Mouse (Mus musculus) stomach, postnatal 0 days (tissue): ENCODE measurements around the gene Man2b2. TPM values are rescaled to one million over a fixed set of nuclear protein-coding genes. Genes with fewer than 3 reads are reported as not detected.

Experiments used
- ATAC-seq: fragments of 200-750 bp; cut with Nextera tagmentation; 2 replicates; pipeline ENCODE4 v1.8.0; 2017; ENCODE audit not compliant: low FRiP score, low TSS enrichment
- DNase-seq: peaks from one replicate; pipeline ENCODE4 v3.0.0-alpha.2; 2016; ENCODE audit warnings: low spot score
- H3K27ac ChIP-seq: fragments of 300-500 bp; sonication (generic); replicated peaks from 2 replicates; pipeline ENCODE4 v1.5.1; 2014; ENCODE audit warnings: mild to moderate bottlenecking, control low read depth
- H3K27me3 ChIP-seq: fragments of 300-500 bp; sonication (generic); 2 replicates; pipeline ENCODE4 v1.6.1; 2014; ENCODE audit warnings: low read length; ENCODE audit not compliant: control insufficient read depth, insufficient read depth
- H3K36me3 ChIP-seq: fragments of 300-500 bp; sonication (generic); 2 replicates; pipeline ENCODE4 v1.6.1; 2014; ENCODE audit warnings: low read length, mixed read lengths; ENCODE audit not compliant: control insufficient read depth, insufficient read depth
- H3K4me1 ChIP-seq: fragments of 300-500 bp; sonication (generic); replicated peaks from 2 replicates; pipeline ENCODE4 v1.6.1; 2014; ENCODE audit warnings: antibody characterized with exemption; ENCODE audit not compliant: control insufficient read depth, insufficient read depth
- H3K4me2 ChIP-seq: fragments of 300-500 bp; sonication (generic); replicated peaks from 2 replicates; pipeline ENCODE4 v1.6.1; 2014; ENCODE audit warnings: low read depth, mild to moderate bottlenecking, control low read depth, moderate library complexity
- H3K4me3 ChIP-seq: fragments of 300-500 bp; sonication (generic); 2 replicates; pipeline ENCODE4 v1.5.1; 2014; ENCODE audit warnings: low read depth, low read length, control low read depth
- H3K9ac ChIP-seq: fragments of 300-500 bp; sonication (generic); 2 replicates; pipeline ENCODE4 v1.6.1; 2014; ENCODE audit warnings: mild to moderate bottlenecking, low read length, control low read depth, mixed read lengths
- H3K9me3 ChIP-seq: fragments of 300-500 bp; sonication (generic); 2 replicates; pipeline ENCODE4 v1.6.1; 2016; ENCODE audit warnings: low read length; ENCODE audit not compliant: control insufficient read depth
- CTCF ChIP-seq: IDR thresholded peaks from 2 replicates; pipeline ENCODE4 v1.5.1; 2016; ENCODE audit warnings: antibody characterized with exemption, low read depth, mild to moderate bottlenecking, moderate library complexity
- EP300 ChIP-seq: optimal IDR thresholded peaks from 2 replicates; pipeline ENCODE3; 2016; ENCODE audit warnings: antibody characterized with exemption
- WGBS: fragments of 180-500 bp; shearing (Covaris S2); extraction: QIAGEN DNeasy Blood & Tissue Kit; methylation state at CpG from one replicate; pipeline ENCODE4 v1.1.7; 2014; 5-methylcytosine and 5-hydroxymethylcytosine counted together
- polyA plus RNA-seq: library from polyadenylated mRNA; unstranded; fragments of >200 nt; fragmentation: Nextera tagmentation; extraction: Ambion mirVana; gene quantifications from 2 replicates; pipeline ENCODE4 v1.2.1, GENCODE M21; 2015

The Man2b2 gene
- 16.3 and 18.0 TPM in 2 replicates for polyA plus RNA-seq

DNA sequence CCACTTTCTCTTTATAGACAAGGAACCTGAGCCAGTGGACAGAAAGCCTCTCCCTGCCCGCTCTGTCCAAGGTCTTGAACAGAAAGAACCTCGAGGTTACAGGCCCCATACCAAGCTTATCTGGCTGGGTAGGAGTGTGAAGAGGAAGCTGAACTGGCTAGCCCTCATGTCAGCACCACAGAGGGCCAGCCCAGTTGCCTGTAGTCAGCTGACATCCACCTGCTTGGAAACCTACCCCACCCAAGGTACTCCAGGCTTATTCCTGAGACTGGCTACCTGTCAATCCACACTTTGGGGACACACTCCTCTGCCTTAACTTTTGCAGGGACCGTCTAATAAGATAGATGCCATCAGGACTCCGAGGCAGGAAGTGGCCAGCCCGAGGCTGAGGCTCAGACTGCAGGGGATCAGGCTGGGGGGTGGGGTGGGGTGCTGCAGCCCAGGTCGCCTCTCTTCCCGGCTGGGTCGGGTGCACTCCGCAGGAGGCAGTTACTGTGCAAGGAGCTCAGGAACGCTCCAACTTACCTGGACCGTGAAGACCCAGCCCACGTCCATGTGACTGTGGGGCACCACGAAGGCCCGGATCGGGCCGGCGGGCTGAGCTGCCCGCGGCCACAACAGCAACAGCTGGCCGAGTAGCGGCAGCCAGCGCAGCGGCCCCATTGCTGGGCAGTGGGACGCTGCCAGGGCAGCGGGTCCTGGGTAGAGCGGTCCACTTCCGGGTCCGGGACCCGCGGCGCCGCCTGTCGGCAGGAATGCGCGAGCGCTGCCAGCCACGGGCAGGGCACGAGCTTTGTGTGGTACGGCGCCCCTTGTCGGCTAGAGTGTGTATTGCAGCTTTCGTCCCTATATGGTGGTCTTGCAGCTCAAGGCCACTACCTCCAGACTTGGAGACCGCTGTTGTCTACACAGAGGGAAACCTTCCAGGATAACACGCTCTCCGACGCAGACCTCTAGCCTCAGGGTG is at the start of gene Man2b2:
TSS of gene Man2b2 (minus strand) at position 741 of the 967 bp plus-strand sequence.
- H3K27me3 ChIP-seq, result no peaks in the 10 kb centered on the region
- peak; percentile 93 for ATAC-seq
- peaks cover 3% of the 10 kb centered on the region; the same call in 1 of the 2 replicates for H3K36me3 ChIP-seq
- H3K9ac ChIP-seq, result peak within 1 kb of the TSS; percentile 76
- 0 out of 2 replicates have a peak, but pooled peaks cover 2% of the 10 kb centered on the region for H3K4me1 ChIP-seq
- H3K27ac ChIP-seq, result peak within 1 kb of the TSS; percentile 53; the same call in 1 of the 2 replicates
- peak within 1 kb of the TSS; percentile 70 for H3K4me3 ChIP-seq
- peak within 1 kb of the TSS; percentile 94 for H3K4me2 ChIP-seq
- WGBS, result 2% methylated on average over 46 of the region's 46 CpGs
- peak; percentile 100 for TF ChIP-seq CTCF
- no peak for TF ChIP-seq EP300
- peak; percentile 94 for DNase-seq
- H3K9me3 ChIP-seq, result no peaks in the 10 kb centered on the region

DNA sequence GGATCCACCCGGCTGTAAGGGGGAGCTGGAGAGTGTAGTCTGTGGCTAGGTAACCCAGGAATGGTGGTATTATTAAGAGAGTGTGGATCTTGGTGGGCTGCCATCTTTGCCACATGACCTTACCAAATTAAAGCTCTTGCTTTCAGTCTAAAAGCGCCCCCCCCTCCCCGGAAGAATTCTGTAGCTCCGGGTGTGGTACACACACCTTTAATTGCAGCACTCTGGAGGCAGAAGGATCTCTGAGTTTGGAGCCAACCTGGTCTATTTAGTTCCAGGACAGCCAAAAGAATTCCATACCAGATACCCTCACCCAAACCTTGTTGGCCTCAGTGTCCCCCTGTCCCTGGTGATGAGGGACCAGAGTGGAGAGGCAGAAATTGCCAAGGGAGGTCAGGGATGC is 48.3 kb upstream of the Man2b2 start:
- H3K9ac ChIP-seq, result no peak overlapping the region
- no peaks in the 10 kb centered on the region for H3K9me3 ChIP-seq
- H3K4me1 ChIP-seq, result no peaks in the 10 kb centered on the region
- ATAC-seq, result no peak
- WGBS, result 73% methylated on average over 4 of the region's 4 CpGs
- H3K4me2 ChIP-seq, result no peak overlapping the region
- H3K27ac ChIP-seq, result no peak overlapping the region
- H3K4me3 ChIP-seq, result no peak overlapping the region
- TF ChIP-seq CTCF (no peak), EP300 (no peak)
- DNase-seq, result no peak
- H3K36me3 ChIP-seq, result no peaks in the 10 kb centered on the region
- no peaks in the 10 kb centered on the region; the same call in 1 of the 2 replicates for H3K27me3 ChIP-seq

- no peaks in the 10 kb centered on the region for H3K36me3 ChIP-seq
- H3K9me3 ChIP-seq, result no peaks in the 10 kb centered on the region
- no peak overlapping the region for H3K4me2 ChIP-seq
- TF ChIP-seq EP300 (no peak), CTCF (no peak)
- H3K4me3 ChIP-seq, result no peak overlapping the region
- no peak overlapping the region for H3K27ac ChIP-seq
- H3K4me1 ChIP-seq, result no peaks in the 10 kb centered on the region
- no peak overlapping the region for H3K9ac ChIP-seq
- DNase-seq (no peak), ATAC-seq (no peak)
- H3K27me3 ChIP-seq, result peaks cover 1% of the 10 kb centered on the region; the same call in 1 of the 2 replicates
- 75% methylated on average over 2 of the region's 2 CpGs for WGBS
Observed at GRCm38 (mm10) chr5:36877641-36878040, 47.2 kb upstream of the Man2b2 start.

- DNase-seq (no peak), ATAC-seq (no peak)
- no peak overlapping the region for H3K27ac ChIP-seq
- H3K4me1 ChIP-seq, result no peaks in the 10 kb centered on the region
- peaks cover 3% of the 10 kb centered on the region; the same call in 1 of the 2 replicates for H3K27me3 ChIP-seq
- H3K4me2 ChIP-seq, result no peak overlapping the region
- H3K4me3 ChIP-seq, result no peak overlapping the region
- no peaks in the 10 kb centered on the region for H3K9me3 ChIP-seq
- TF ChIP-seq EP300 (no peak), CTCF (no peak)
- no peak overlapping the region for H3K9ac ChIP-seq
- no peaks in the 10 kb centered on the region for H3K36me3 ChIP-seq
- 57% methylated on average over 7 of the region's 7 CpGs for WGBS
Observed at GRCm38 (mm10) chr5:36876777-36877396, 46.4 kb upstream of the Man2b2 start.

DNA sequence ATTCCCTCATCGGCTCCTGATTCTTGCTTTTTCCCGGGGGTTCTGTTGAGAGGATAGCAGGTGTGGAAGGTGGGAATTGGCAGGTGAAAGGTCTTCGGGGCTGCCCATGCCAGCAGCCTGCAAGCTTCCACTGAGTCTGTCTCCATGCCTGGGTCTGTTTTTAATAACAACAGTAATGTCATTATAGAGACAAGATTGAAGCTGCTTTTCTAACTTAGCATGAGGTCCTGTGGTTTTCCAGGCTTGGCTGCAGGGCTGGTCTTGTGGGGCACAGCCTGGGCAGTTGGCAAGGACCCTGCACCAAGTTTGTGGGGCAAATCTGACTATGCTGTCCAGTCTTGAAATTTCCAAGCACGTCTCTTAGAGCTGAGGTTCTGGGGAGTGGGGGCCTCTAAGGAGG is 45.5 kb upstream of the Man2b2 start:
- H3K27me3 ChIP-seq, result peaks cover 4% of the 10 kb centered on the region; the same call in 1 of the 2 replicates
- no peak overlapping the region for H3K4me2 ChIP-seq
- no peaks in the 10 kb centered on the region for H3K36me3 ChIP-seq
- no peak overlapping the region for H3K9ac ChIP-seq
- no peak overlapping the region for H3K4me3 ChIP-seq
- no peak overlapping the region for H3K27ac ChIP-seq
- DNase-seq (no peak), ATAC-seq (no peak)
- no peak for TF ChIP-seq CTCF
- no peak for TF ChIP-seq EP300
- WGBS, result 73% methylated on average over 4 of the region's 4 CpGs
- H3K4me1 ChIP-seq, result no peaks in the 10 kb centered on the region
- no peaks in the 10 kb centered on the region for H3K9me3 ChIP-seq
